Mouse (Mus musculus): ENCODE measurements around the gene Hspe1. TPM values are rescaled to one million over a fixed set of nuclear protein-coding genes. Genes with fewer than 3 reads are reported as not detected.

Gene Hspe1
- total RNA-seq, 2 experiments from 2014 or later: 77.6 to 87.8 TPM

DNA sequence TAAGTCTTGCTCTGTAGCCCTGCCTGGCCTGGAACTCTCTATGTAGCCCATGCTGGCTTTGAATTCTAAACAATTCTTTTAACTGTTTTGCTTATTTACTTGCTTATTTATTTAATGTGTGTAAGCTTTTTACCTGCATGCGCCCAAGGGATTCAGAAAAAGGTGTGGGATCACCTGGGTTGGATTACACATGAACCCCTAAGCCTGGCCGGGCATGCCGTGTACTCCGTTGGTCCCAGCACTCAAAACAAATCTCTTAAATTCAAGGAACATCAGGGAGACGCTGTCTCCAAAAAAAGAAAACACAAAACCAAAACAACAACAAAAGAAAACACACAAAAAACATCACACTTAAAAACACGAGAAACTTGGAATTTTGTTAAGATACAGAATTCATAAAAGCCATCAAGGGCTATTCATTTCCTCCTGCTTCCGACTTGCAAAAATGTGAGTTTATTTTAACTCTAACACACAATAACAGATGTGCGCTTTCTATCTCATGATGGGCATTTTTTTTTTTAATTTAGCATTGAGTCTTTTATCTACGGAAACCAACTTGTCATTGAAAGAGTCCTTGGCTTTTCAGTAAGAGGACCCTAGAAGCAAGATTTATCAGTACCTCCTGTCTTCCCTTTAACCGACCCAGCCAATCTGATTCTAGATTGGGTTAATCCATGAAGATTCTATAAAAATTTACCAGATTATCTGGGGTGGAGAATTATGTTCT lies 42.4 kb downstream of the Hspe1 start:
- intact Hi-C loops (cut with DNase I): loop anchor here (2.0 to 10.0 kb wide), 2 partner anchors 42 to 1854 kb away; partner anchors contain the start of genes Hspd1 and Hspe1
- DNase-seq: no peak

DNA sequence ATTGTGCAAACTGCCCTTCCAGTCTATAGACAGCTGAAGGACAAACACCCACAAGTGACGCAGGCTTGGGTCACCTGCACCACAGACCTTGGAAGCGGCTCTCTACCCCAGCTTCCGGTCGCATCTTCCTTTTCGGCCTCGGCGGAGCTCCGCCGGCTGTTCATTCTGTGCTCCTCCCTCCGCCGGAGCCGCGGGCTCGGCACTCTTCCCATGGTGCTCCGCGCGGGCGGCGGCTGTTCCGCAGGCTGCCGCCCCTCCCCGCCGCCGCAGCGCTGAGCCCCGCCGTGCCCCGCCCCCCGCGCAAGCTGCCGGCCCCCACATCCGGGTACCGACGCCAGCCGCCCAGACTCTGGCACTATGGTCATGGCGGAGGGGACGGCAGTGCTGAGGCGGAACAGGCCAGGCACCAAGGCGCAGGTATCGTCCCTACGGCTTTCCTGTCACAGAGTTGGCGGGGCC lies 43.0 kb downstream of the Hspe1 start, which contains the start of gene Mob4:
Gene Mob4, plus strand, starts transcription at position 289 of the 459 bp plus-strand sequence.
- intact Hi-C loops (cut with DNase I): loop anchor here (2.0 to 10.0 kb wide), 2 partner anchors 42 to 1854 kb away; partner anchors contain the start of genes Hspd1 and Hspe1
- DNase-seq: peak; percentile 92

DNA sequence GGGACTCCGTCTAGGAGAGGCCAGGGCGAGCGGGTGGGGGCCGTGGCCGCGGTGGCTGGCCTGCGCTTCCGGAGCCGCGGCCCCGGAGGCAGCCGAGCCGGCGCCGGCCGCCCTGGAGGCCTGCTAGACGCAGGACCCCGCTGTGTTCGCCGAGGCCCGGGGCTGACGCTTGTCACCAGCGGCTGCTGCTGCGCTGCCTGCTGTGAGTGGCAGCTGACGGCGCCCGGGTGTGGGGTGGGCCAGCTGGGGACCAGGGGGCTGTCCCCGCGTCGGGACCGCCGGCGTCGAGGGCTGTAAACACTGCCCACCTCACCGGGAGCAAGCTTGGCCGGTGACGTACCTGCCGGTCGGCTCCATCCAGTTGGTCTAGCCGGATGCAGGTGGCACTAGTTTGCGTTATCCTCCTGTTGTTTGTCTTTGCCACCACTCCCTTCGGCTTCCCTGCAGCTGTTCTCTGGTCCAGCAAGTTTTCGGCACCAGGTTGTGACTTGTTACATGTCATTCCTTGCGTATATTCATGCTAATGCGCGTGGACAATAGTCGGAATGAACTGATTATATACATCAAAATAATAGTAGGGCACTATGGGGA lies 43.6 kb downstream of the Hspe1 start:
- intact Hi-C loops (cut with DNase I): loop anchor here (2.0 to 10.0 kb wide), 2 partner anchors 43 to 1853 kb away; partner anchors contain the start of genes Hspd1 and Hspe1
- DNase-seq: no peak

DNA sequence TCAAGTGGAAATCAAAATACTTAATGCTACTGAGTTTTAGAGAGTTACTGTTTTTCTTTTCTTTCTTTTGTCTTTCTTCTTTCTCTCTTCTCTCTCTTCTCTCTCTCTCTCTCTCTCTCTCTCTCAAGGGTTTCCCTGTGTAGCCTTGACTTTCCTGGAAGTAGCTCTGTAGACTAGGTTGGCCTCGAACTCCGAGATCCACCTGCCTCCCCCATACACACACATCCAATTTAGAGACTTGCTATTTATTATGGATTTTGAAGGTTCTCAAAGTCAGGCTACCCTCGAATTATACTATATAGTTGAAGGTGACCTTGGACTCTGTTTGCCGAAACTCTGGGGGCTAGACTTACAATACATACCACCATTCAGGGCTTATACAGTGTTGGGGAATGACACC lies 44.4 kb downstream of the Hspe1 start:
- intact Hi-C loops (cut with DNase I): loop anchor here (10.0 kb wide), 1 partner anchor 1852 kb away; no protein-coding TSS in a partner anchor
- no peak for DNase-seq

DNA sequence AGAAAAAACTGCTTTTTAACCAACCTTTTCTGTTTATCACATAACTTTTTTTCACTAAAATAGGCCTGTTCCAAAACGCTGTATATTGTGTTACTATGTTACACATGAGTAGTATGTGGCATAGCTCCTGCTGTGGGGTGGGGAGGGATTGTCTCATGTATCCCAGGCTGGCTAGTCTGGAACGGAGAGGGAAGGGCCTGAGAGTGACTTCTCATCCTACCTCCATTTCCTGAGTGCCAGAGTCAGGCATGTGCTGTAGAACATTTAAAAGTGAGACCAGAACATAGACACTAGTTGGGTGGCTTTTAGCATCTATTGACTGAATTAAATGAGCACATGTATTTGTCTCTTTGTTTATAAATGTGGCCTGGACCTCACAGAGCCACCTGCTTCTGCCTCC lies 45.2 kb downstream of the Hspe1 start:
- DNase-seq: no peak
- intact Hi-C loops (cut with DNase I): loop anchor here (10.0 kb wide), 1 partner anchor 1852 kb away; no protein-coding TSS in a partner anchor

DNA sequence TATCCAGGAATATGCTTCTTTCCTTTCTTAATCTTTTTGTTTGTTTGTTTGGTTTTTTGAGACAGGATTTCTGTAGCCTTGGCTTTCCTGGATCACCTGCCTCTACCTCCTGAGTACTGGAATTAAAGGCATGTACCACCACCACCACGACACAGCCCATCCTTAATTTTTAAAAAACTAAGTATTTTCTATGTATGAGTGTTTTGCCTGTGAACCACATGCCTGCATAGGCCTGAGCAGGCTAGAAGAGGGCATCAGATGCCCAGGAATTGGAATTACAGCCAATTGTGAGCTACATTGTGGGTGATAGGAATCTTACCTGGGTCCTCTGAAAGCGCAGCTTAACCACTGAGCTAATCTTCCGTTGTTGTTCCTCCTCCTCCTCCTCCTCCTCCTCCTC lies 46.4 kb downstream of the Hspe1 start:
- intact Hi-C loops (cut with DNase I): loop anchor here (10.0 kb wide), 1 partner anchor 1850 kb away; no protein-coding TSS in a partner anchor
- DNase-seq: no peak

DNA sequence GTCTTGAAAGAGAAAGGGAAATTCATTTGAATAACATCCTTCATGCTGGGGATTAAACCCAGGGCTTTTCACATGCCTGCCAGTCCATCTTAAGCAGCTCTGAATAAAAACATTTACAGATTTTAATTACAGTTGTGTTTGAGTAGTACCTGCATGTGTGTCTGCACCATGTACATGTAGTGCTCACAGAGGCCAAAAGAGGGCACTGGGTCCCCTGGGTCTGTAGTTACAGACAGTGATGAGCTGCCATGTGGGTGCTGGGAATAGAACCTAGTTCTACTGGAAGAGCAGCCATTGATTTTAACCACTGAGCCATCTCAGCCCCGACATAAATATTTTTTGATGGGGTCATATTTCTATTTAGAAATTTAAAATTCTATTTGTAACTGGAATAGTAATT lies 47.9 kb downstream of the Hspe1 start:
- intact Hi-C loops (cut with DNase I): loop anchor here (10.0 kb wide), 1 partner anchor 1849 kb away; no protein-coding TSS in a partner anchor
- no peak for DNase-seq

Other genes with a start within 250 kb of the Hspe1 start
- gene Ankrd44, start 161.7 kb upstream of the Hspe1 start, total RNA-seq (2021): 1 to 10 TPM; 5.1 to 6.2 TPM
- gene Sf3b1, start 60.7 kb upstream of the Hspe1 start, total RNA-seq (2021): 10 to 100 TPM; 46.0 to 51.8 TPM
- gene Coq10b, start 35.4 kb upstream of the Hspe1 start, total RNA-seq (2021): 10 to 100 TPM; 13.9 to 30.6 TPM
- gene Hspd1, start 111 bp downstream of the Hspe1 start, total RNA-seq (2021): 100 to 1,000 TPM; 158 to 177 TPM
- gene Mob4, start 43.1 kb downstream of the Hspe1 start, total RNA-seq (2021): 10 to 100 TPM; 36.0 to 41.8 TPM
- 1 to 10 TPM; 2.9 to 3.7 TPM for gene Rftn2, start 138.7 kb downstream of the Hspe1 start, total RNA-seq (2021)
- gene Mars2, start 149.0 kb downstream of the Hspe1 start, total RNA-seq (2021): 1 to 10 TPM; 2.4 to 3.1 TPM

Measured in gastrocnemius, postnatal 36 days (tissue).